Mouse (Mus musculus): Measurements from ENCODE around the gene Kctd11. TPM values are rescaled to one million over a fixed set of nuclear protein-coding genes. Genes with fewer than 3 reads are reported as not detected.
A peak's percentile ranks its signal among the peaks of the same experiment; 100 is the strongest.

Gene Kctd11
- polyA plus RNA-seq, 1 experiment from 2014 or later, result 15.9 TPM

- no peak overlapping the region for H3K4me3 ChIP-seq (ENCODE audit: low read depth, low read length)
- H3K4me1 ChIP-seq (replicated peaks; ENCODE audit: control insufficient read depth, insufficient read depth), result peaks cover 5% of the 10 kb centered on the region
- peak overlapping the region; percentile 77 for H3K4me2 ChIP-seq (replicated peaks; ENCODE audit: low read depth)
- DNase-seq (ENCODE audit: low spot score) (no peak), ATAC-seq (ENCODE audit: low FRiP score, low TSS enrichment) (no peak)
- TF ChIP-seq CTCF (IDR thresholded peaks at IDR 0.05; ENCODE audit: low read depth) (no peak), EP300 (optimal IDR thresholded peaks at IDR 0.05) (no peak)
- H3K36me3 ChIP-seq (ENCODE audit: control insufficient read depth, insufficient read depth, low read length), result 0 out of 2 replicates have a peak, but pooled peaks cover 2% of the 10 kb centered on the region
- H3K27ac ChIP-seq (replicated peaks), result no peak overlapping the region
- no peaks in the 10 kb centered on the region for H3K27me3 ChIP-seq (ENCODE audit: control insufficient read depth, insufficient read depth, low read length)
- H3K9ac ChIP-seq (ENCODE audit: low read length), result no peak overlapping the region
- WGBS, result 20% methylated on average over 4 of the region's 4 CpGs
- H3K9me3 ChIP-seq (ENCODE audit: control insufficient read depth, low read length), result no peaks in the 10 kb centered on the region
Measured at GRCm38 (mm10) chr11:69835966-69836335, 45.3 kb downstream of the Kctd11 start.

- Histone ChIP-seq H3K9ac (ENCODE audit: low read length) (0 out of 2 replicates have a peak overlapping the region, but pooled peaks have one; percentile 8), H3K9me3 (ENCODE audit: control insufficient read depth, low read length) (no peaks in the 10 kb centered on the region), H3K36me3 (ENCODE audit: control insufficient read depth, insufficient read depth, low read length) (0 out of 2 replicates have a peak, but pooled peaks cover 2% of the 10 kb centered on the region), H3K27me3 (ENCODE audit: control insufficient read depth, insufficient read depth, low read length) (no peaks in the 10 kb centered on the region), H3K4me1 (replicated peaks; ENCODE audit: control insufficient read depth, insufficient read depth) (peaks cover 5% of the 10 kb centered on the region), H3K4me2 (replicated peaks; ENCODE audit: low read depth) (peak overlapping the region; percentile 77; the same call in 1 of the 2 replicates), H3K27ac (replicated peaks) (no peak overlapping the region), H3K4me3 (ENCODE audit: low read depth, low read length) (no peak overlapping the region)
- no peak for DNase-seq (ENCODE audit: low spot score)
- TF ChIP-seq EP300 (optimal IDR thresholded peaks at IDR 0.05) (no peak), CTCF (IDR thresholded peaks at IDR 0.05; ENCODE audit: low read depth) (no peak)
- ATAC-seq (ENCODE audit: low FRiP score, low TSS enrichment), result no peak
- 36% methylated on average over 9 of the region's 9 CpGs for WGBS
Measured at GRCm38 (mm10) chr11:69835326-69835965, 45.8 kb downstream of the Kctd11 start.

DNA sequence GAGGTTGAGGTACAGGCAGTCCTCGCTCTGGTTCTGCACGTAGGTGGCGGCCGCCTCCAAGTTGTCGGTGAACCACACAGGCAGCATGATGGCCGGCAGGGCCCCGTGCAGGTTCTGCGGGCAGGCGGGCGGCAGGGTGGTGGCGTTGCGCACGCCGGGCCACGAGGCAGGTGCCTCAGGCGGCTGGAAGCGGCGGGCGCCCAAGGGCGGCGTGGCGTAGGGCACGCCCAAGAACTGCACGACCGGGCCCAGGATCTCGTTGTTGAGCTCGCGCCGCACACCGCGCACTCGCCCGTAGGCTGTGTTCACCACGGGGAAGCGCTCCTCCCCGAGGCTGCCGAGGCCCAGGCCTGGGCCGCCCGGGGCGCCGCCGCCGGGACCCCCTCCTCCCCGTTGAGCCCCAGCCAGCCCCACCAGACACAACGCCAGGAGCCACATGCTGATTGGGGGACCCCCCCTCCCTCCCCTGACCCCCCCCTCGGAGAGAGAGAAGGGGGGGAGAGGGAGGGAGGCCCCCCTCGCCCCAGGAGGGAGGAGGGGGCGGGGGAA lies 47.1 kb downstream of the Kctd11 start:
- Histone ChIP-seq H3K9me3 (ENCODE audit: control insufficient read depth, low read length) (no peaks in the 10 kb centered on the region), H3K27ac (replicated peaks) (peak overlapping the region; percentile 30; the same call in 1 of the 2 replicates), H3K36me3 (ENCODE audit: control insufficient read depth, insufficient read depth, low read length) (no peaks in the 10 kb centered on the region), H3K4me3 (ENCODE audit: low read depth, low read length) (peak overlapping the region; percentile 35), H3K4me1 (replicated peaks; ENCODE audit: control insufficient read depth, insufficient read depth) (peaks cover 3% of the 10 kb centered on the region), H3K27me3 (ENCODE audit: control insufficient read depth, insufficient read depth, low read length) (no peaks in the 10 kb centered on the region), H3K4me2 (replicated peaks; ENCODE audit: low read depth) (peak overlapping the region; percentile 67), H3K9ac (ENCODE audit: low read length) (peak overlapping the region; percentile 66)
- ATAC-seq (ENCODE audit: low FRiP score, low TSS enrichment) (peak; percentile 18; the same call in 1 of the 2 replicates), DNase-seq (ENCODE audit: low spot score) (peak; percentile 79)
- TF ChIP-seq CTCF (IDR thresholded peaks at IDR 0.05; ENCODE audit: low read depth) (peak; percentile 6; the same call in 1 of the 2 replicates), EP300 (optimal IDR thresholded peaks at IDR 0.05) (no peak)
- 12% methylated on average over 37 of the region's 48 CpGs for WGBS

- TF ChIP-seq EP300 (optimal IDR thresholded peaks at IDR 0.05) (no peak), CTCF (IDR thresholded peaks at IDR 0.05; ENCODE audit: low read depth) (no peak)
- H3K27me3 ChIP-seq (ENCODE audit: control insufficient read depth, insufficient read depth, low read length), result no peaks in the 10 kb centered on the region
- 62% methylated on average over 8 of the region's 8 CpGs for WGBS
- peak overlapping the region; percentile 67 for H3K4me2 ChIP-seq (replicated peaks; ENCODE audit: low read depth)
- ATAC-seq (ENCODE audit: low FRiP score, low TSS enrichment), result no peak
- no peak for DNase-seq (ENCODE audit: low spot score)
- H3K4me3 ChIP-seq (ENCODE audit: low read depth, low read length), result peak overlapping the region; percentile 35
- H3K27ac ChIP-seq (replicated peaks), result no peak overlapping the region; the same call in 1 of the 2 replicates
- no peaks in the 10 kb centered on the region for H3K36me3 ChIP-seq (ENCODE audit: control insufficient read depth, insufficient read depth, low read length)
- peaks cover 3% of the 10 kb centered on the region for H3K4me1 ChIP-seq (replicated peaks; ENCODE audit: control insufficient read depth, insufficient read depth)
- H3K9me3 ChIP-seq (ENCODE audit: control insufficient read depth, low read length), result no peaks in the 10 kb centered on the region
- peak overlapping the region; percentile 66 for H3K9ac ChIP-seq (ENCODE audit: low read length)
Measured at GRCm38 (mm10) chr11:69833554-69833953, 47.7 kb downstream of the Kctd11 start.

DNA sequence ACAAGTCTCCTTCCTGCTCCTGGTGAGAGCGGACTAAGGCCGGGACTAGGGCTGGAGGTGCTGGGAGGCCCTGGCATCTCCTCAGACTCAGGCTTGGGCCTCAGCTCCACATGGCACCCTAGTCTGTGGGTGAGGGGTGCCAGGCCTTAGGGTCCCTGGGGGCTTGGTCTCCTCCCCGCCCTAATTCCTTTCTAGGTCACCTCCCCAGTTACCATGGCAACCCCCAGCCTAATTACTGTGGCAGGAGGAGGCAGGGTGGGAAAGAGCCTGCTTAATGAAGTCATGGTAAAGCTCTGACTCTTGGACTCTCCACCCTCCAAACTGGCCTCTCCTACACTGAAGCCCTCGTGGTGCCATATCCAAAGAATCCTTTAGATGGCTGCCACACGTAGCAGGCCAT lies 52.4 kb downstream of the Kctd11 start:
- H3K27ac ChIP-seq (replicated peaks), result no peak overlapping the region
- H3K9me3 ChIP-seq (ENCODE audit: control insufficient read depth, low read length), result no peaks in the 10 kb centered on the region
- no peaks in the 10 kb centered on the region; the same call in 1 of the 2 replicates for H3K4me1 ChIP-seq (replicated peaks; ENCODE audit: control insufficient read depth, insufficient read depth)
- no peak overlapping the region for H3K9ac ChIP-seq (ENCODE audit: low read length)
- TF ChIP-seq EP300 (optimal IDR thresholded peaks at IDR 0.05), result no peak
- H3K27me3 ChIP-seq (ENCODE audit: control insufficient read depth, insufficient read depth, low read length), result no peaks in the 10 kb centered on the region
- DNase-seq (ENCODE audit: low spot score) (no peak), ATAC-seq (ENCODE audit: low FRiP score, low TSS enrichment) (0 out of 2 replicates have a peak, but pooled peaks have one; percentile 29)
- H3K4me3 ChIP-seq (ENCODE audit: low read depth, low read length), result no peak overlapping the region
- no peak overlapping the region for H3K4me2 ChIP-seq (replicated peaks; ENCODE audit: low read depth)
- H3K36me3 ChIP-seq (ENCODE audit: control insufficient read depth, insufficient read depth, low read length), result no peaks in the 10 kb centered on the region
- WGBS, result 78% methylated on average over 5 of the region's 5 CpGs

Small RNAs within 50 kb of the gene (microRNA-seq; reads per million reads assigned to microRNA genes)
- not detected for gene Mir6924

Other genes with a start within 250 kb of the Kctd11 start
- gene Fxr2, start 248.4 kb downstream of the Kctd11 start, polyA plus RNA-seq (2015; fragmentation: Nextera tagmentation; extraction: Ambion mirVana), result 10.8 and 11.6 TPM in 2 replicates
- 7.7 and 7.9 TPM in 2 replicates for gene Sox15, start 226.1 kb downstream of the Kctd11 start, polyA plus RNA-seq (2015; fragmentation: Nextera tagmentation; extraction: Ambion mirVana)
- 69.1 and 72.6 TPM in 2 replicates for gene Mpdu1, start 218.8 kb downstream of the Kctd11 start, polyA plus RNA-seq (2015; fragmentation: Nextera tagmentation; extraction: Ambion mirVana)
- gene Cd68, start 215.3 kb downstream of the Kctd11 start, polyA plus RNA-seq (2015; fragmentation: Nextera tagmentation; extraction: Ambion mirVana), result 16.7 and 17.9 TPM in 2 replicates
- 339 and 351 TPM in 2 replicates for gene Eif4a1, start 209.0 kb downstream of the Kctd11 start, polyA plus RNA-seq (2015; fragmentation: Nextera tagmentation; extraction: Ambion mirVana)
- 30.5 and 32.4 TPM in 2 replicates for gene Senp3, start 199.3 kb downstream of the Kctd11 start, polyA plus RNA-seq (2015; fragmentation: Nextera tagmentation; extraction: Ambion mirVana)
- gene Tnfsf13, start 195.6 kb downstream of the Kctd11 start, polyA plus RNA-seq (2015; fragmentation: Nextera tagmentation; extraction: Ambion mirVana), result 0.50 and 0.75 TPM in 2 replicates
- 6.9 and 9.7 TPM in 2 replicates for gene Tnfsf12, start 185.6 kb downstream of the Kctd11 start, polyA plus RNA-seq (2015; fragmentation: Nextera tagmentation; extraction: Ambion mirVana)
- gene Tnfsfm13, start 185.3 kb downstream of the Kctd11 start, polyA plus RNA-seq (2015; fragmentation: Nextera tagmentation; extraction: Ambion mirVana), result 4.1 and 4.2 TPM in 2 replicates
- 7.9 and 9.0 TPM in 2 replicates for gene Polr2a, start 122.8 kb downstream of the Kctd11 start, polyA plus RNA-seq (2015; fragmentation: Nextera tagmentation; extraction: Ambion mirVana)
- gene Slc35g3, start 119.4 kb downstream of the Kctd11 start, polyA plus RNA-seq (2015; fragmentation: Nextera tagmentation; extraction: Ambion mirVana), result 0.11 TPM in 1 of 2 replicates, not detected in the other
- 2.6 and 2.7 TPM in 2 replicates for gene Zbtb4, start 115.5 kb downstream of the Kctd11 start, polyA plus RNA-seq (2015; fragmentation: Nextera tagmentation; extraction: Ambion mirVana)
- 4.3 and 5.0 TPM in 2 replicates for gene Chrnb1, start 85.5 kb downstream of the Kctd11 start, polyA plus RNA-seq (2015; fragmentation: Nextera tagmentation; extraction: Ambion mirVana)
- gene Fgf11, start 79.5 kb downstream of the Kctd11 start, polyA plus RNA-seq (2015; fragmentation: Nextera tagmentation; extraction: Ambion mirVana), result 0.67 and 0.90 TPM in 2 replicates
- gene Tmem102, start 75.8 kb downstream of the Kctd11 start, polyA plus RNA-seq (2015; fragmentation: Nextera tagmentation; extraction: Ambion mirVana), result 28.4 and 34.4 TPM in 2 replicates
- not detected in 2 replicates for gene Gm39566, start 66.1 kb downstream of the Kctd11 start, polyA plus RNA-seq (2015; fragmentation: Nextera tagmentation; extraction: Ambion mirVana)
- gene Spem2, start 62.9 kb downstream of the Kctd11 start, polyA plus RNA-seq (2015; fragmentation: Nextera tagmentation; extraction: Ambion mirVana), result not detected in 2 replicates
- gene Spem1, start 59.2 kb downstream of the Kctd11 start, polyA plus RNA-seq (2015; fragmentation: Nextera tagmentation; extraction: Ambion mirVana), result not detected in 2 replicates
- gene Nlgn2, start 43.6 kb downstream of the Kctd11 start, polyA plus RNA-seq (2015; fragmentation: Nextera tagmentation; extraction: Ambion mirVana), result 2.5 and 2.7 TPM in 2 replicates
- 329 and 366 TPM in 2 replicates for gene Tmem256, start 42.9 kb downstream of the Kctd11 start, polyA plus RNA-seq (2015; fragmentation: Nextera tagmentation; extraction: Ambion mirVana)
- gene Plscr3, start 35.0 kb downstream of the Kctd11 start, polyA plus RNA-seq (2015; fragmentation: Nextera tagmentation; extraction: Ambion mirVana), result 54.4 and 58.4 TPM in 2 replicates
- 12.3 TPM in 2 replicates for gene Tnk1, start 22.7 kb downstream of the Kctd11 start, polyA plus RNA-seq (2015; fragmentation: Nextera tagmentation; extraction: Ambion mirVana)
- gene Tmem95, start 3.4 kb downstream of the Kctd11 start, polyA plus RNA-seq (2015; fragmentation: Nextera tagmentation; extraction: Ambion mirVana), result 0.25 and 0.54 TPM in 2 replicates
- 0.70 and 0.71 TPM in 2 replicates for gene Acap1, start 14.1 kb upstream of the Kctd11 start, polyA plus RNA-seq (2015; fragmentation: Nextera tagmentation; extraction: Ambion mirVana)
- gene 2810408A11Rik, start 19.6 kb upstream of the Kctd11 start, polyA plus RNA-seq (2015; fragmentation: Nextera tagmentation; extraction: Ambion mirVana), result 5.6 and 5.9 TPM in 2 replicates
- 2.3 and 3.9 TPM in 2 replicates for gene Neurl4, start 19.7 kb upstream of the Kctd11 start, polyA plus RNA-seq (2015; fragmentation: Nextera tagmentation; extraction: Ambion mirVana)
- gene Gps2, start 32.5 kb upstream of the Kctd11 start, polyA plus RNA-seq (2015; fragmentation: Nextera tagmentation; extraction: Ambion mirVana), result 40.6 and 43.3 TPM in 2 replicates
- 1,169 and 1,205 TPM in 2 replicates for gene Eif5a, start 40.6 kb upstream of the Kctd11 start, polyA plus RNA-seq (2015; fragmentation: Nextera tagmentation; extraction: Ambion mirVana)
- 1.4 and 1.7 TPM in 2 replicates for gene Ybx2, start 54.4 kb upstream of the Kctd11 start, polyA plus RNA-seq (2015; fragmentation: Nextera tagmentation; extraction: Ambion mirVana)
- 36.4 and 40.5 TPM in 2 replicates for gene Slc2a4, start 66.8 kb upstream of the Kctd11 start, polyA plus RNA-seq (2015; fragmentation: Nextera tagmentation; extraction: Ambion mirVana)
- 119 and 125 TPM in 2 replicates for gene Cldn7, start 83.4 kb upstream of the Kctd11 start, polyA plus RNA-seq (2015; fragmentation: Nextera tagmentation; extraction: Ambion mirVana)
- 13.1 and 14.9 TPM in 2 replicates for gene Ctdnep1, start 99.8 kb upstream of the Kctd11 start, polyA plus RNA-seq (2015; fragmentation: Nextera tagmentation; extraction: Ambion mirVana)
- gene Elp5, start 101.1 kb upstream of the Kctd11 start, polyA plus RNA-seq (2015; fragmentation: Nextera tagmentation; extraction: Ambion mirVana), result 73.1 and 73.4 TPM in 2 replicates
- 536 and 544 TPM in 2 replicates for gene Gabarap, start 109.7 kb upstream of the Kctd11 start, polyA plus RNA-seq (2015; fragmentation: Nextera tagmentation; extraction: Ambion mirVana)
- gene Phf23, start 114.4 kb upstream of the Kctd11 start, polyA plus RNA-seq (2015; fragmentation: Nextera tagmentation; extraction: Ambion mirVana), result 34.4 and 38.5 TPM in 2 replicates
- gene Dvl2, start 119.2 kb upstream of the Kctd11 start, polyA plus RNA-seq (2015; fragmentation: Nextera tagmentation; extraction: Ambion mirVana), result 9.8 and 11.1 TPM in 2 replicates
- gene Acadvl, start 134.0 kb upstream of the Kctd11 start, polyA plus RNA-seq (2015; fragmentation: Nextera tagmentation; extraction: Ambion mirVana), result 136 and 143 TPM in 2 replicates
- gene Dlg4, start 135.5 kb upstream of the Kctd11 start, polyA plus RNA-seq (2015; fragmentation: Nextera tagmentation; extraction: Ambion mirVana), result 2.6 and 3.9 TPM in 2 replicates
- 0.70 and 0.83 TPM in 2 replicates for gene Asgr1, start 172.7 kb upstream of the Kctd11 start, polyA plus RNA-seq (2015; fragmentation: Nextera tagmentation; extraction: Ambion mirVana)
- gene Asgr2, start 211.2 kb upstream of the Kctd11 start, polyA plus RNA-seq (2015; fragmentation: Nextera tagmentation; extraction: Ambion mirVana), result 0.19 and 0.30 TPM in 2 replicates
- 0.48 and 0.68 TPM in 2 replicates for gene Mgl2, start 248.9 kb upstream of the Kctd11 start, polyA plus RNA-seq (2015; fragmentation: Nextera tagmentation; extraction: Ambion mirVana)

Measured in stomach, postnatal 0 days (tissue).